Comparison of ENCODE assay signal across 24 mouse cellular contexts in the genomic region with DNA sequence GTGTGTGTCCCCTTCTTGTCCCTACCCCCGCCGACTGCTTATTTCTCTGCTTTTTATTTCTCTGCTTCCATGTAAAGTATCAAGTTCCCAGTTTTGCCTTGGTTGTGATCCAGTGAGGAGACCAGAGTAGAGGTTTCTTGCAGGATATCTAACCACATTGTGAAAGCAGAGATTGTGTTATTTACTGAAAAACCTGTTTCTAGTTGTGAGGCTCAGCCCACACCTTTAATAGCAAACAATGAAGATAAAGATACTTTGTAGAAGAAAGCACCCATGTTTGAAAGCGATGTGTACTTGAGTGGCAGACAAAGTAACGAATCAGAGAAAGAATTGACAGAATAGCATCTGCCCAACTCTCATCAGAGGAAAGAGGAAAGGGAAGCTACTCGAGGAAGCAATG.
A peak's percentile ranks its signal among the peaks of the same experiment; 100 is the strongest.
DNase-seq lines count a peak whose midpoint lies in the region; ATAC-seq and TF ChIP-seq lines count a peak whose summit lies in the region.
"Had no signal": no experiment of that assay in that cellular context is flagged by ENCODE, and none has a peak within 500 bp of the region (broad histone marks: within the 10 kb centered on the region; RNA-seq: fewer than 3 reads in every experiment).

No protein-coding gene starts in this region.

- WGBS in liver, adult 2 months, result 70% methylated on average over 5 of the region's 5 CpGs
- 73% methylated on average over 5 of the region's 5 CpGs for WGBS in liver, embryonic 11.5 days
- WGBS in stomach, postnatal 0 days, result 65% methylated on average over 5 of the region's 5 CpGs

- H3K36me3 ChIP-seq in liver, adult 2 months (ENCODE audit: control insufficient read depth, insufficient read depth, low read length), result no peaks in the 10 kb centered on the region
- no peaks in the 10 kb centered on the region for H3K36me3 ChIP-seq in liver, embryonic 11.5 days (ENCODE audit: control insufficient read depth, insufficient read depth, low read length)
- H3K36me3 ChIP-seq in stomach, postnatal 0 days (ENCODE audit: control insufficient read depth, insufficient read depth, low read length), result no peaks in the 10 kb centered on the region
- H3K36me3 ChIP-seq: embryonic facial prominence, embryonic 10.5 days; embryonic facial prominence, embryonic 12.5 days; forebrain, embryonic 15.5 days; G1E had no signal

- no peak overlapping the region for H3K4me2 ChIP-seq in liver, embryonic 11.5 days
- H3K4me2 ChIP-seq in stomach, postnatal 0 days (replicated peaks; ENCODE audit: low read depth), result no peak overlapping the region
- H3K4me2 ChIP-seq: embryonic facial prominence, embryonic 12.5 days; forebrain, embryonic 13.5 days; forebrain, embryonic 15.5 days had no signal

- no peak for TF ChIP-seq POLR2A in liver, adult 2 months (IDR thresholded peaks at IDR 0.05; ENCODE audit: extremely low read depth, insufficient read depth, low read length)

- no peak for TF ChIP-seq EP300 in stomach, postnatal 0 days (optimal IDR thresholded peaks at IDR 0.05)

- no peaks in the 10 kb centered on the region for H3K27me3 ChIP-seq in liver, adult 2 months (ENCODE audit: control insufficient read depth, insufficient read depth, low read length)
- no peaks in the 10 kb centered on the region for H3K27me3 ChIP-seq in liver, embryonic 11.5 days (replicated peaks; ENCODE audit: control insufficient read depth, insufficient read depth, low read length)
- no peaks in the 10 kb centered on the region for H3K27me3 ChIP-seq in stomach, postnatal 0 days (ENCODE audit: control insufficient read depth, insufficient read depth, low read length)
- H3K27me3 ChIP-seq: CH12.LX; embryonic facial prominence, embryonic 12.5 days; forebrain, embryonic 13.5 days; forebrain, embryonic 15.5 days had no signal

- ATAC-seq in liver, embryonic 11.5 days (replicated peaks; ENCODE audit: low FRiP score), result no peak
- peak; percentile 86 for ATAC-seq in stomach, postnatal 0 days (ENCODE audit: low FRiP score, low TSS enrichment)
- ATAC-seq: activated CD4-positive, CD25-positive, alpha-beta regulatory T cell, adult 4 months; CD4-positive, CD25-positive, alpha-beta regulatory T cell, adult 4 months; forebrain, embryonic 13.5 days; forebrain, embryonic 15.5 days; Patski had no signal

- H3K9ac ChIP-seq in liver, adult 2 months (ENCODE audit: low read depth, low read length), result no peak overlapping the region
- no peak overlapping the region for H3K9ac ChIP-seq in liver, embryonic 11.5 days (ENCODE audit: low read depth, low read length)
- no peak overlapping the region for H3K9ac ChIP-seq in stomach, postnatal 0 days (ENCODE audit: low read length)
- H3K9ac ChIP-seq: embryonic facial prominence, embryonic 12.5 days; forebrain, embryonic 13.5 days; forebrain, embryonic 15.5 days had no signal

- no peak overlapping the region for H3K4me3 ChIP-seq in liver, adult 2 months (ENCODE audit: insufficient read depth, low read depth, low read length)
- no peak overlapping the region for H3K4me3 ChIP-seq in liver, embryonic 11.5 days (ENCODE audit: low read depth, low read length)
- H3K4me3 ChIP-seq in stomach, postnatal 0 days (ENCODE audit: low read depth, low read length), result no peak overlapping the region
- H3K4me3 ChIP-seq: embryonic facial prominence, embryonic 10.5 days; embryonic facial prominence, embryonic 12.5 days; forebrain, embryonic 13.5 days; forebrain, embryonic 15.5 days had no signal

- no peaks in the 10 kb centered on the region for H3K9me3 ChIP-seq in liver, embryonic 11.5 days (ENCODE audit: control insufficient read depth, low read length)
- H3K9me3 ChIP-seq in stomach, postnatal 0 days (ENCODE audit: control insufficient read depth, low read length), result no peaks in the 10 kb centered on the region
- H3K9me3 ChIP-seq: embryonic facial prominence, embryonic 10.5 days; embryonic facial prominence, embryonic 12.5 days; forebrain, embryonic 13.5 days; forebrain, embryonic 15.5 days had no signal

- DNase-seq in liver, adult 2 months (ENCODE audit: extremely low read depth, low read depth, low spot score), result no peak
- no peak for DNase-seq in liver, embryonic 11.5 days (ENCODE audit: low spot score)
- peak; percentile 9 for DNase-seq in testis, postnatal 14 days (ENCODE audit: low spot score)
- no peak for DNase-seq in testis, postnatal 10 days (ENCODE audit: low spot score)
- DNase-seq in stomach, postnatal 0 days (ENCODE audit: low spot score), result no peak
- DNase-seq in spleen, postnatal 10 days (ENCODE audit: low spot score in 2 of 2), result no peak
- DNase-seq: adrenal gland, adult 8-10 months; adrenal gland, postnatal 14 days; adrenal gland, postnatal 36 days; B cell, adult 2 months; cerebellum, adult 11-12 months; cerebellum, adult 2 months; cerebellum, adult 9-10 months; cerebellum, postnatal 10 days; cerebellum, postnatal 25 days had no signal

- H3K27ac ChIP-seq in liver, adult 2 months (replicated peaks; ENCODE audit: insufficient read depth, low read depth, low read length), result peak overlapping the region; percentile 41; the same call in 1 of the 2 replicates
- H3K27ac ChIP-seq in liver, embryonic 11.5 days (ENCODE audit: low read depth, low read length), result no peak overlapping the region
- no peak overlapping the region for H3K27ac ChIP-seq in stomach, postnatal 0 days (replicated peaks)
- H3K27ac ChIP-seq: embryonic facial prominence, embryonic 10.5 days; embryonic facial prominence, embryonic 12.5 days; forebrain, embryonic 13.5 days; forebrain, embryonic 15.5 days had no signal

- TF ChIP-seq CTCF in liver, adult 2 months (IDR thresholded peaks at IDR 0.05; ENCODE audit: low read depth, low read length), result no peak
- no peak for TF ChIP-seq CTCF in stomach, postnatal 0 days (IDR thresholded peaks at IDR 0.05; ENCODE audit: low read depth)

- H3K4me1 ChIP-seq in liver, adult 2 months (ENCODE audit: control insufficient read depth, insufficient read depth, low read length), result peaks cover 18% of the 10 kb centered on the region
- no peaks in the 10 kb centered on the region for H3K4me1 ChIP-seq in liver, embryonic 11.5 days (replicated peaks; ENCODE audit: control insufficient read depth, insufficient read depth, low read length)
- no peaks in the 10 kb centered on the region for H3K4me1 ChIP-seq in stomach, postnatal 0 days (replicated peaks; ENCODE audit: control insufficient read depth, insufficient read depth)
- H3K4me1 ChIP-seq: forebrain, embryonic 13.5 days; forebrain, embryonic 15.5 days had no signal

- H3K79me2 ChIP-seq in liver, adult 2 months (ENCODE audit: control insufficient read depth, insufficient read depth, low read length), result no peaks in the 10 kb centered on the region
